26 mouse cellular contexts compared by ENCODE assay signal in the genomic region with DNA sequence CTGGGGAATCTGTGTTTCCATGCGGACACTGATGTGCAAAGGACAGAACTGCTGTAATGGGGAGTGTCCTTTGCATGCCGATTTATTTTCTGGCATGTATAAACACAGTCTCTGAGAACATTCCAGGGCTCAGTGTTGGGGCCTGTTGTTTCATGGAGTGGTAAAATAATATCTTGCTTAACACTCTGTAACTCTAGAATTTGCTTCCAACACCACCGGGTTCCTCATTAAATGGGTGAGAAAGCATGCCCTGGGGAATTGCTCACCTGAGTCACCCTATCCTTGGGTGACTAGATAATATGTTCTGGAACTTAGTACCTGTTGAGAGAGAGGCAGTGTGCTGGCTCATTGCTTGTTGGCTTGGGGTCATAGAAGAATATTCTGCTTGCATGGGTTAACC.
"Had no signal": no experiment of that assay in that cellular context is flagged by ENCODE, and none has a peak within 500 bp of the region (broad histone marks: within the 10 kb centered on the region; RNA-seq: fewer than 3 reads in every experiment).

No protein-coding gene starts in this region.

- H3K9me3 ChIP-seq: heart, embryonic 13.5 days; heart, embryonic 15.5 days; hindbrain, embryonic 13.5 days; hindbrain, embryonic 15.5 days; limb, embryonic 10.5 days; limb, embryonic 12.5 days; liver, embryonic 13.5 days; liver, embryonic 15.5 days had no signal

- DNase-seq: gastrocnemius, adult 2 months; gastrocnemius, postnatal 10 days; gastrocnemius, postnatal 25 days; heart, adult 18-20 months; heart, postnatal 14 days; heart, postnatal 36 days; kidney, adult 11 months; kidney, adult 8-10 months; kidney, postnatal 10 days; kidney, postnatal 36 days; liver; liver, embryonic 13.5 days; liver, postnatal 0 days had no signal

- H3K4me2 ChIP-seq: heart, embryonic 11.5 days; heart, embryonic 13.5 days; heart, embryonic 15.5 days; hindbrain, embryonic 13.5 days; hindbrain, embryonic 15.5 days; limb, embryonic 12.5 days; liver, embryonic 11.5 days; liver, embryonic 13.5 days; liver, embryonic 15.5 days had no signal

- H3K4me1 ChIP-seq: heart, embryonic 13.5 days; heart, embryonic 15.5 days; hindbrain, embryonic 13.5 days; hindbrain, embryonic 15.5 days; limb, embryonic 10.5 days; limb, embryonic 12.5 days; liver, embryonic 13.5 days; liver, embryonic 15.5 days had no signal

- ATAC-seq: hindbrain, postnatal 0 days; intestine, embryonic 16.5 days; liver, postnatal 0 days had no signal

- H3K4me3 ChIP-seq: gastrocnemius, adult 2 months; heart, embryonic 13.5 days; heart, embryonic 15.5 days; hindbrain, embryonic 13.5 days; hindbrain, embryonic 15.5 days; layer of hippocampus, adult 2 months; left cerebral cortex, adult 2 months; limb, embryonic 10.5 days; limb, embryonic 12.5 days; liver, embryonic 13.5 days; liver, embryonic 15.5 days had no signal

- H3K36me3 ChIP-seq: heart, embryonic 13.5 days; heart, embryonic 15.5 days; hindbrain, embryonic 13.5 days; hindbrain, embryonic 15.5 days; limb, embryonic 10.5 days; limb, embryonic 12.5 days; liver, embryonic 13.5 days; liver, embryonic 15.5 days had no signal

- H3K27me3 ChIP-seq: heart, embryonic 13.5 days; heart, embryonic 15.5 days; hindbrain, embryonic 13.5 days; hindbrain, embryonic 15.5 days; limb, embryonic 12.5 days; liver, embryonic 13.5 days; liver, embryonic 15.5 days had no signal

- H3K9ac ChIP-seq: heart, embryonic 13.5 days; heart, embryonic 15.5 days; hindbrain, embryonic 13.5 days; hindbrain, embryonic 15.5 days; limb, embryonic 12.5 days; liver, embryonic 13.5 days; liver, embryonic 15.5 days; liver, postnatal 0 days had no signal

- H3K27ac ChIP-seq: gastrocnemius, adult 2 months; heart, embryonic 13.5 days; heart, embryonic 15.5 days; hindbrain, embryonic 13.5 days; hindbrain, embryonic 15.5 days; hindbrain, postnatal 0 days; layer of hippocampus, adult 2 months; left cerebral cortex, adult 2 months; limb, embryonic 10.5 days; limb, embryonic 12.5 days; liver, embryonic 13.5 days; liver, embryonic 15.5 days had no signal
